Mouse (Mus musculus) MEL (cell line): Measurements from ENCODE around the gene Gria1.

Experiments
- CTCF ChIP-seq, 3 experiments: IDR thresholded peaks in 2 of 3; conservative IDR thresholded peaks in 1 of 3; 2 replicates each; pipeline ENCODE4 v1.5.1; 2011 to 2012; ENCODE audit warnings: low read length in 3 of 3, low read depth in 2 of 3, mild to moderate bottlenecking in 2 of 3, improper control_type of control experiment in 1 of 3, inconsistent platforms in 1 of 3, mixed read lengths in 1 of 3, moderate library complexity in 1 of 3; ENCODE audit not compliant: control insufficient read depth in 1 of 3, insufficient read depth in 1 of 3, poor library complexity in 1 of 3, severe bottlenecking in 1 of 3
- E2F4 ChIP-seq: IDR thresholded peaks from 2 replicates; pipeline ENCODE4 v1.6.1; 2011; ENCODE audit warnings: low read depth, low read length, improper control_type of control experiment, borderline replicate concordance
- MAX ChIP-seq: IDR thresholded peaks from 2 replicates; pipeline ENCODE4 v1.6.1; 2011; ENCODE audit warnings: low read length, improper control_type of control experiment
- MAZ ChIP-seq: IDR thresholded peaks from 2 replicates; pipeline ENCODE4 v1.6.1; 2012; ENCODE audit warnings: low read depth, mild to moderate bottlenecking, inconsistent platforms, low read length, improper control_type of control experiment
- POLR2AphosphoS5 ChIP-seq: IDR thresholded peaks from 2 replicates; pipeline ENCODE4 v1.6.1; 2012; ENCODE audit warnings: low read depth, borderline replicate concordance, mild to moderate bottlenecking, inconsistent platforms, low read length, moderate library complexity, mixed read lengths
- ZC3H11A ChIP-seq: IDR thresholded peaks from 2 replicates; pipeline ENCODE4 v1.6.1; 2012; ENCODE audit warnings: low read depth, mild to moderate bottlenecking, inconsistent platforms, low read length, improper control_type of control experiment
- ZKSCAN1 ChIP-seq: IDR thresholded peaks from 2 replicates; pipeline ENCODE4 v1.6.1; 2012; ENCODE audit warnings: low read depth, mild to moderate bottlenecking, inconsistent platforms, low read length, improper control_type of control experiment, moderate library complexity

DNA sequence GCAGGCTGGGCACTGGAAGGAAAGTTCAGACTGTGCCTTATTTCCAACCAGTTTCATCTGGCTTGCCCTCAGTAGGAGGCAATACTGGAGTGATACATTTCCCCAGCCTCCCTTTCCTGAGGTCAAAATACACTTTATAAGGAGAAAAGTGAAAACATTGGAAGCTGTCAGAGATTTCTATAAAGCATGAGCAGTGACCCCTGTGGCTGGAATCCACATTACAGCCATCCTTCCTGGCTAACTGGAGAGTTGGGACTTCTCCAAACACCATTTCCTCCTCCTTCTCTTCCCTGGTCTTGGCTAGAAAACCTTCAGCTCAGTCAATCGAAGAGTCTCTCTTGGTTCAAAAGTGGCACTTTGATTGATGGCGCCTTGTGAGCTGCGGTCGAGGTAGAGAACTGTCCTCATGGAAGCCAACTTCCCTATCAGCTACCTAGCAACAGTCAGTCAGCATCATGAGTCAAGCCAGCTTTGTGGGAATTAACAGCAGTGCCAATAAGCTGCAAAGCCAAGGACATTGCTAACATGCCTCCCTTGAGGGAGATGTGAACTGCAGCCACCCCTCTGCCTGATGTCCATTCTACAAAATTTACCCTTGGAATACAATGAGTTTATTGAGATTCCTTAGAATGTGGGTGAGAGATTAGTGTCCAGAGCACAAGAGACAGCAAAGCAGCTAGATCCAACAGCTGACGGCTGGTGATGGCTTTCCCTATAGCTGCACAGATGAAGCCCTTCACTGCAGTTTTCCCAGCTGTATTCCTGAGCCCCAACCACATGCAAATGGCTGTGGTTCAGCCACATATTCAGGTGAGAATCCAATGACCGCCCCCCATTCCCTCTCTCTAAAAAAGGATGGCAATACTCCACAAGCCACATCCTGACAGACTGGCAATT, 40.7 kb downstream of the Gria1 start:
- TF ChIP-seq POLR2AphosphoS5 = no peak
- TF ChIP-seq CTCF (IDR thresholded peaks at IDR 0.05 in 2 of 3, conservative IDR thresholded peaks at IDR 0.05 in 1 of 3; ENCODE audit: control insufficient read depth in 1 of 3, insufficient read depth in 1 of 3, low read depth in 2 of 3, low read length in 3 of 3, poor library complexity in 1 of 3, severe bottlenecking in 1 of 3) = no peak
- no peak for TF ChIP-seq MAX
- TF ChIP-seq E2F4 = no peak
- no peak for TF ChIP-seq ZKSCAN1
- TF ChIP-seq MAZ = no peak
- TF ChIP-seq ZC3H11A = no peak
